Mouse (Mus musculus) limb, embryonic 14.5 days (tissue): Measurements from ENCODE around the gene Agk. TPM values are rescaled to one million over a fixed set of nuclear protein-coding genes. Genes with fewer than 3 reads are reported as not detected.

Experiments
- ATAC-seq: fragments of 200-750 bp; cut with Nextera tagmentation; 2 replicates; pipeline ENCODE4 v1.8.0; 2017; ENCODE audit warnings: low read depth, moderate number of reproducible peaks, moderate TSS enrichment; ENCODE audit not compliant: low FRiP score
- DNase-seq: peaks from one replicate; pipeline ENCODE4 v3.0.0-alpha.2; 2015; ENCODE audit warnings: low spot score
- H3K27ac ChIP-seq: fragments of 300-500 bp; sonication (generic); replicated peaks from 2 replicates; pipeline ENCODE4 v1.5.1; 2014; ENCODE audit warnings: low read depth, mild to moderate bottlenecking, low read length, moderate library complexity, mixed read lengths
- H3K27me3 ChIP-seq: fragments of 300-500 bp; sonication (generic); 2 replicates; pipeline ENCODE4 v1.6.1; 2014; ENCODE audit warnings: low read length, mixed read lengths; ENCODE audit not compliant: control insufficient read depth, insufficient read depth
- H3K36me3 ChIP-seq: fragments of 300-500 bp; sonication (generic); 2 replicates; pipeline ENCODE4 v1.6.1; 2014; ENCODE audit warnings: mild to moderate bottlenecking, low read length, moderate library complexity, mixed read lengths; ENCODE audit not compliant: control insufficient read depth, insufficient read depth
- H3K4me1 ChIP-seq: fragments of 300-500 bp; sonication (generic); 2 replicates; pipeline ENCODE4 v1.6.1; 2014; ENCODE audit warnings: antibody characterized with exemption, low read length, mixed read lengths; ENCODE audit not compliant: control insufficient read depth, insufficient read depth
- H3K4me2 ChIP-seq: fragments of 300-500 bp; sonication (generic); replicated peaks from 2 replicates; pipeline ENCODE4 v1.6.1; 2014; ENCODE audit warnings: low read depth, mild to moderate bottlenecking, low read length, moderate library complexity; ENCODE audit not compliant: severe bottlenecking
- H3K4me3 ChIP-seq: fragments of 300-500 bp; sonication (generic); replicated peaks from 2 replicates; pipeline ENCODE4 v1.5.1; 2014; ENCODE audit warnings: low read length
- H3K9ac ChIP-seq: fragments of 300-500 bp; sonication (generic); 2 replicates; pipeline ENCODE4 v1.6.1; 2014; ENCODE audit warnings: mild to moderate bottlenecking, low read depth, low read length, moderate library complexity; ENCODE audit not compliant: severe bottlenecking
- H3K9me3 ChIP-seq: fragments of 300-500 bp; sonication (generic); 2 replicates; pipeline ENCODE4 v1.6.1; 2016; ENCODE audit warnings: low read length; ENCODE audit not compliant: control insufficient read depth
- POLR2A ChIP-seq: fragments of 200-500 bp; IDR thresholded peaks from 2 replicates; pipeline ENCODE4 v1.8.0; 2012; ENCODE audit warnings: inconsistent platforms, mild to moderate bottlenecking, moderate library complexity, borderline replicate concordance; ENCODE audit not compliant: insufficient read depth, insufficient read length; ENCODE audit errors: extremely low read depth
- WGBS: fragments of 180-500 bp; shearing (Covaris S2); extraction: QIAGEN DNeasy Blood & Tissue Kit; methylation state at CpG from one replicate; pipeline ENCODE4 v1.1.7; 2014; 5-methylcytosine and 5-hydroxymethylcytosine counted together
- polyA plus RNA-seq, 2 experiments: library from polyadenylated mRNA; depleted of rRNA in 1 of 2; stranded (reverse) in 1 of 2; unstranded in 1 of 2; fragments of >200 nt; fragmentation: Nextera tagmentation in 1 of 2; extraction: Ambion mirVana in 1 of 2; gene quantifications; 2 replicates each; pipeline versions ENCODE4 v1.2.1 to v1.2.3; 2012 to 2014

Gene Agk
- polyA plus RNA-seq, 2 experiments, result 32.1 to 43.5 TPM

- Histone ChIP-seq H3K4me2 (no peak overlapping the region), H3K27ac (no peak overlapping the region), H3K4me1 (no peaks in the 10 kb centered on the region), H3K27me3 (0 out of 2 replicates have a peak, but pooled peaks cover 3% of the 10 kb centered on the region), H3K9ac (no peak overlapping the region), H3K4me3 (no peak overlapping the region), H3K36me3 (no peaks in the 10 kb centered on the region), H3K9me3 (no peaks in the 10 kb centered on the region)
- DNase-seq, result no peak
- no peak for ATAC-seq
- no peak for TF ChIP-seq POLR2A
- WGBS, result 18% methylated on average over 10 of the region's 10 CpGs
Measured at GRCm38 (mm10) chr6:40443281-40443928, 118.4 kb downstream of the Agk start.

Other genes starting within 250 kb of the Agk start
- gene E330009J07Rik, start 111.0 kb downstream of the Agk start, polyA plus RNA-seq (2012; rRNA removed), result 5.5 and 5.8 TPM in 2 replicates
- gene E330009J07Rik, start 111.0 kb downstream of the Agk start, polyA plus RNA-seq (2014; fragmentation: Nextera tagmentation; extraction: Ambion mirVana), result 7.2 and 10.3 TPM in 2 replicates
- not detected in 2 replicates for gene Wee2, start 113.9 kb downstream of the Agk start, polyA plus RNA-seq (2012; rRNA removed)
- gene Wee2, start 113.9 kb downstream of the Agk start, polyA plus RNA-seq (2014; fragmentation: Nextera tagmentation; extraction: Ambion mirVana), result not detected in 2 replicates
- gene Ssbp1, start 146.2 kb downstream of the Agk start, polyA plus RNA-seq (2012; rRNA removed), result 67.1 and 104 TPM in 2 replicates
- gene Ssbp1, start 146.2 kb downstream of the Agk start, polyA plus RNA-seq (2014; fragmentation: Nextera tagmentation; extraction: Ambion mirVana), result 129 and 136 TPM in 2 replicates
- gene Tas2r137, start 166.1 kb downstream of the Agk start, polyA plus RNA-seq (2012; rRNA removed), result not detected in 2 replicates
- gene Tas2r137, start 166.1 kb downstream of the Agk start, polyA plus RNA-seq (2014; fragmentation: Nextera tagmentation; extraction: Ambion mirVana), result not detected in 2 replicates
- 0.06 and 0.09 TPM in 2 replicates for gene Tas2r108, start 168.4 kb downstream of the Agk start, polyA plus RNA-seq (2012; rRNA removed)
- gene Tas2r108, start 168.4 kb downstream of the Agk start, polyA plus RNA-seq (2014; fragmentation: Nextera tagmentation; extraction: Ambion mirVana), result 0.18 TPM in 1 of 2 replicates, not detected in the other
- not detected in 2 replicates for gene Prss37, start 194.3 kb downstream of the Agk start, polyA plus RNA-seq (2012; rRNA removed)
- not detected in 2 replicates for gene Prss37, start 194.3 kb downstream of the Agk start, polyA plus RNA-seq (2014; fragmentation: Nextera tagmentation; extraction: Ambion mirVana)
- not detected in 2 replicates for gene Olfr461, start 229.9 kb downstream of the Agk start, polyA plus RNA-seq (2012; rRNA removed)
- gene Olfr461, start 229.9 kb downstream of the Agk start, polyA plus RNA-seq (2014; fragmentation: Nextera tagmentation; extraction: Ambion mirVana), result 0.10 TPM in 1 of 2 replicates, not detected in the other
- 0.05 and 0.13 TPM in 2 replicates for gene Olfr460, start 244.3 kb downstream of the Agk start, polyA plus RNA-seq (2012; rRNA removed)
- gene Olfr460, start 244.3 kb downstream of the Agk start, polyA plus RNA-seq (2014; fragmentation: Nextera tagmentation; extraction: Ambion mirVana), result not detected in 2 replicates